Mouse (Mus musculus) small intestine, adult 2 months (tissue): Measurements from ENCODE around the gene Gorab. TPM values are rescaled to one million over a fixed set of nuclear protein-coding genes. Genes with fewer than 3 reads are reported as not detected.

Source experiments
- H3K27ac ChIP-seq: fragments of 200-500 bp; 2 replicates; pipeline ENCODE4 v1.5.1; 2012; ENCODE audit warnings: low read depth, low read length, control low read depth, inconsistent platforms; ENCODE audit not compliant: insufficient read depth
- H3K27me3 ChIP-seq: fragments of 200-500 bp; 2 replicates; pipeline ENCODE4 v1.6.1; 2012; ENCODE audit warnings: mild to moderate bottlenecking, moderate library complexity, low read length, inconsistent platforms; ENCODE audit not compliant: control insufficient read depth, insufficient read depth
- H3K36me3 ChIP-seq: fragments of 200-500 bp; 2 replicates; pipeline ENCODE4 v1.6.1; 2012; ENCODE audit warnings: mild to moderate bottlenecking, low read length, control low read depth, inconsistent platforms; ENCODE audit not compliant: control insufficient read depth, insufficient read depth
- H3K4me1 ChIP-seq: fragments of 200-500 bp; 2 replicates; pipeline ENCODE4 v1.6.1; 2012; ENCODE audit warnings: low read length, inconsistent platforms, mixed read lengths; ENCODE audit not compliant: control insufficient read depth, insufficient read depth, insufficient read length
- H3K4me3 ChIP-seq: fragments of 200-500 bp; 2 replicates; pipeline ENCODE4 v1.5.1; 2012; ENCODE audit warnings: low read depth, mild to moderate bottlenecking, control low read depth, inconsistent platforms, low read length, moderate library complexity
- CTCF ChIP-seq: fragments of 200-500 bp; IDR thresholded peaks from 2 replicates; pipeline ENCODE4 v1.5.1; 2012; ENCODE audit warnings: low read depth, mild to moderate bottlenecking, control low read depth, inconsistent platforms, low read length, moderate library complexity, mixed read lengths; ENCODE audit not compliant: insufficient replicate concordance, insufficient read length; ENCODE audit errors: extremely low read depth
- POLR2A ChIP-seq: fragments of 200-500 bp; IDR thresholded peaks from 2 replicates; pipeline ENCODE4 v1.6.1; 2012; ENCODE audit warnings: low read depth, mild to moderate bottlenecking, control low read depth, inconsistent platforms, low read length, moderate library complexity
- WGBS: fragments of 180-500 bp; shearing (Covaris S2); methylation state at CpG from one replicate; pipeline ENCODE4 v1.1.7; 2018; 5-methylcytosine and 5-hydroxymethylcytosine counted together
- polyA plus RNA-seq: library from polyadenylated mRNA; depleted of rRNA; stranded (reverse); fragments of >200 nt; gene quantifications from 2 replicates; pipeline ENCODE4 v1.2.3, GENCODE M21; 2012

The Gorab gene
- polyA plus RNA-seq, 1 experiment: 0.87 TPM

GRCm38 (mm10) chr1:163357733-163358132 lies 45.7 kb downstream of the Gorab start:
- no peak overlapping the region for H3K27ac ChIP-seq

DNA sequence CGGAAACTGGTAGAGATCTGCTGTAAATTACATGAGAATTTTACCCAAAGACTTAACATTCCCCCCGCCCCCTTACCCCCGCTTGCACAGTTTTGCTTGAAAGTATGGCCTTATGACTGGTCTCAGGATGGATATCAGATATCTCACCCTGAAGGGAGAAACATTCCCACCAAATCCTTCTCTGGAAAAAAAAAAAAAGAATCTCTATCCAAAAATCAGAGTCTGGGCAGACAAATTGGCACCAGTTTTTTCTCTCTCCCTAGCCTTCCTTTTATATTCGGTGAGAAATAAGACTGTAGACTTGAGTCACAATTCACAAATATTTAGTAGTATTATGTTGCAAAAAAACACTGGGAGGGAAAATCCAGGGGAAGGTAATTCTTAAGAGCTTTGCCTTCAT lies 47.3 kb downstream of the Gorab start:
- TF ChIP-seq POLR2A (no peak), CTCF (no peak)
- H3K4me1 ChIP-seq: no peaks in the 10 kb centered on the region
- H3K27ac ChIP-seq: no peak overlapping the region
- no peak overlapping the region for H3K4me3 ChIP-seq
- H3K27me3 ChIP-seq: no peaks in the 10 kb centered on the region
- no peaks in the 10 kb centered on the region for H3K36me3 ChIP-seq
- 61% methylated on average over 4 of the region's 4 CpGs for WGBS

More at GRCm38 (mm10) chr1:163357733-163358132, 45.7 kb downstream of the Gorab start:
- no peaks in the 10 kb centered on the region for H3K27me3 ChIP-seq
- WGBS: 15% methylated on average over 6 of the region's 6 CpGs
- no peaks in the 10 kb centered on the region for H3K4me1 ChIP-seq
- TF ChIP-seq POLR2A (no peak), CTCF (no peak)
- no peak overlapping the region for H3K4me3 ChIP-seq
- no peaks in the 10 kb centered on the region for H3K36me3 ChIP-seq

GRCm38 (mm10) chr1:163355626-163356156 lies 47.8 kb downstream of the Gorab start:
- H3K27me3 ChIP-seq: no peaks in the 10 kb centered on the region
- H3K36me3 ChIP-seq: no peaks in the 10 kb centered on the region
- no peak overlapping the region for H3K27ac ChIP-seq
- TF ChIP-seq POLR2A: no peak
- TF ChIP-seq CTCF: no peak
- no peak overlapping the region for H3K4me3 ChIP-seq
- H3K4me1 ChIP-seq: no peaks in the 10 kb centered on the region
- WGBS: 12% methylated on average over 3 of the region's 3 CpGs

DNA sequence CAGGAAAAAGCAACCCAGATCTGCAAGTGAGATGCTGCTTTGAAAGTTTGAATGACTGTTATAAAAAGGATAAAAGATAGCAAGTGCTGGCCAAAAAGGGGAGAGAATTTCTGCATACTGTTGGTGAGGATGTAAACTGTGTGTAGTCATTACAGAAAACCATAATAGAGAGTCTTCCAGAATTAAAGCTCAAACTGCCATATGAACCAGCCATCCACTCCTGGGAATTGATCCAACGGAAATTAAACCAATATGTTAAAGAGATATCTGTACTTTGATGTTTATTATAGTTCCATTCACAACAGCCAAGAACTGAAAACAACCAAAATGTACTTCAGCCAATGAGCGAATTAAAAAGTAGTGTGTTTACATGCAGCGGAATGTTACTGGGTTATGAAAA lies 52.5 kb downstream of the Gorab start:
- 79% methylated on average over 3 of the region's 3 CpGs for WGBS
- Histone ChIP-seq H3K4me3 (no peak overlapping the region), H3K27me3 (no peaks in the 10 kb centered on the region), H3K36me3 (no peaks in the 10 kb centered on the region), H3K4me1 (no peaks in the 10 kb centered on the region), H3K27ac (no peak overlapping the region)
- TF ChIP-seq CTCF: no peak
- no peak for TF ChIP-seq POLR2A

- whole genome bisulfite sequencing: 73% methylated on average over 5 of the region's 5 CpGs
- no peaks in the 10 kb centered on the region for H3K36me3 ChIP-seq
Measured at GRCm38 (mm10) chr1:163345541-163345940, 57.9 kb downstream of the Gorab start.

DNA sequence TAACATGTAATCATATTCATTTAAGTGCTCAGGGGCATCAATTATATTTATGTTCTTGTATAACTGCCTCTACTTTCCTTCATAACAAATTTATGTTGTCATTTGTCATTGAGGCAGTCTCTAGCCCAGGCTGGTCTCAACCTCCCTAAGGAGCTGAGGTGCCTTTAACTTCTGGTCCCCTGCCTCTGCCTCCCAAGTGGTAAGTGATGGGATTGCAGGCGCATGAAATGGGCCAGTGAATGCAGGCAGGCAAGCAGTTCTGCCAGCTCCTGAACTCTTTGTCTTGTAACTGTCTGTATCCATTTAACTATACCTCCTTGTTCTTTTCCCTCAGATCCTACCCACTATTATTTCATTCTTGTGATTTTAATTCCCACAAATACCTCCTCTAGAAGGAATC lies 58.5 kb downstream of the Gorab start:
- Histone ChIP-seq H3K4me1 (no peaks in the 10 kb centered on the region), H3K27ac (no peak overlapping the region), H3K27me3 (no peaks in the 10 kb centered on the region), H3K36me3 (no peaks in the 10 kb centered on the region), H3K4me3 (no peak overlapping the region)
- WGBS: 30% methylated on average over 1 of the region's 1 CpGs
- TF ChIP-seq CTCF (peak; percentile 34; the same call in 1 of the 2 replicates), POLR2A (no peak)

More at GRCm38 (mm10) chr1:163345541-163345940, 57.9 kb downstream of the Gorab start:
- TF ChIP-seq CTCF (no peak), POLR2A (no peak)
- H3K27me3 ChIP-seq: no peaks in the 10 kb centered on the region
- no peak overlapping the region for H3K4me3 ChIP-seq
- H3K4me1 ChIP-seq: no peaks in the 10 kb centered on the region
- no peak overlapping the region for H3K27ac ChIP-seq

- H3K4me3 ChIP-seq: no peak overlapping the region
- H3K27ac ChIP-seq: no peak overlapping the region
- no peaks in the 10 kb centered on the region for H3K27me3 ChIP-seq
- H3K4me1 ChIP-seq: peaks cover 3% of the 10 kb centered on the region; the same call in 1 of the 2 replicates
- TF ChIP-seq CTCF: no peak
- TF ChIP-seq POLR2A: no peak
- H3K36me3 ChIP-seq: no peaks in the 10 kb centered on the region
- 28% methylated on average over 3 of the region's 3 CpGs for WGBS
Measured at GRCm38 (mm10) chr1:163339219-163339561, 64.3 kb downstream of the Gorab start.
